Mouse (Mus musculus) midbrain, embryonic 15.5 days (tissue): ENCODE data around the gene Aanat. TPM values are rescaled to one million over a fixed set of nuclear protein-coding genes. Genes with fewer than 3 reads are reported as not detected.
"Not testable (repeated sequence)": the region's sequence is repeated elsewhere in the genome, so short reads cannot be mapped to it uniquely, and the experiment has no call there.

Source experiments
- ATAC-seq: fragments of 200-750 bp; cut with Nextera tagmentation; replicated peaks from 2 replicates; pipeline ENCODE4 v1.8.0; 2017; ENCODE audit warnings: moderate TSS enrichment
- H3K27ac ChIP-seq: fragments of 300-500 bp; sonication (generic); 2 replicates; pipeline ENCODE4 v1.5.1; 2015; ENCODE audit warnings: mild to moderate bottlenecking, inconsistent platforms
- H3K27me3 ChIP-seq: fragments of 300-500 bp; sonication (generic); replicated peaks from 2 replicates; pipeline ENCODE4 v1.6.1; 2015; ENCODE audit warnings: inconsistent platforms
- H3K36me3 ChIP-seq: fragments of 300-500 bp; sonication (generic); replicated peaks from 2 replicates; pipeline ENCODE4 v1.6.1; 2015; ENCODE audit warnings: inconsistent platforms
- H3K4me1 ChIP-seq: fragments of 300-500 bp; sonication (generic); 2 replicates; pipeline ENCODE4 v1.6.1; 2015; ENCODE audit warnings: inconsistent platforms
- H3K4me2 ChIP-seq: fragments of 300-500 bp; sonication (generic); 2 replicates; pipeline ENCODE4 v1.6.1; 2015; ENCODE audit warnings: inconsistent platforms, mild to moderate bottlenecking, moderate library complexity
- H3K4me3 ChIP-seq: fragments of 300-500 bp; sonication (generic); 2 replicates; pipeline ENCODE4 v1.5.1; 2015; ENCODE audit warnings: mild to moderate bottlenecking, inconsistent platforms
- H3K9ac ChIP-seq: fragments of 300-500 bp; sonication (generic); 2 replicates; pipeline ENCODE4 v1.6.1; 2015; ENCODE audit warnings: mild to moderate bottlenecking, inconsistent platforms
- H3K9me3 ChIP-seq: fragments of 300-500 bp; sonication (generic); 2 replicates; pipeline ENCODE4 v1.6.1; 2016; ENCODE audit warnings: inconsistent platforms
- WGBS: fragments of 180-500 bp; shearing (Covaris S2); methylation state at CpG from one replicate; pipeline ENCODE4 v1.1.7; 2015; ENCODE audit warnings: mixed read lengths; 5-methylcytosine and 5-hydroxymethylcytosine counted together
- polyA plus RNA-seq: library from polyadenylated mRNA; unstranded; fragments of >200 nt; fragmentation: Nextera tagmentation; extraction: Ambion mirVana; gene quantifications from 2 replicates; pipeline ENCODE4 v1.2.1, GENCODE M21; 2015

Gene Aanat
- polyA plus RNA-seq, 1 experiment from 2014 or later, result 0.45 TPM

GRCm38 (mm10) chr11:116596766-116597165 lies 10.5 kb downstream of the Aanat start:
- 90% methylated on average over 19 of the region's 19 CpGs for WGBS
- H3K4me3 ChIP-seq, result no peak overlapping the region
- peaks cover 9% of the 10 kb centered on the region; the same call in 1 of the 2 replicates for H3K4me1 ChIP-seq
- H3K4me2 ChIP-seq, result no peak overlapping the region
- no peak overlapping the region for H3K9ac ChIP-seq
- H3K27me3 ChIP-seq, result no peaks in the 10 kb centered on the region
- H3K36me3 ChIP-seq, result no peaks in the 10 kb centered on the region
- ATAC-seq, result no peak
- H3K27ac ChIP-seq, result no peak overlapping the region
- no peaks in the 10 kb centered on the region for H3K9me3 ChIP-seq

- WGBS, result 78% methylated on average over 8 of the region's 8 CpGs
Observed at GRCm38 (mm10) chr11:116598193-116598592, 12.0 kb downstream of the Aanat start.

GRCm38 (mm10) chr11:116599230-116599629 lies 13.0 kb downstream of the Aanat start:
- H3K9me3 ChIP-seq, result no peaks in the 10 kb centered on the region
- H3K36me3 ChIP-seq, result no peaks in the 10 kb centered on the region
- no peak for ATAC-seq
- no peak overlapping the region for H3K4me2 ChIP-seq
- WGBS, result 90% methylated on average over 15 of the region's 15 CpGs
- no peaks in the 10 kb centered on the region for H3K27me3 ChIP-seq
- no peak overlapping the region for H3K27ac ChIP-seq
- no peak overlapping the region for H3K4me3 ChIP-seq
- no peaks in the 10 kb centered on the region for H3K4me1 ChIP-seq
- H3K9ac ChIP-seq, result no peak overlapping the region

More at GRCm38 (mm10) chr11:116598193-116598592, 12.0 kb downstream of the Aanat start:
- H3K9ac ChIP-seq, result no peak overlapping the region
- H3K4me1 ChIP-seq, result 0 out of 2 replicates have a peak, but pooled peaks cover 3% of the 10 kb centered on the region
- no peak overlapping the region for H3K4me2 ChIP-seq
- H3K9me3 ChIP-seq, result no peaks in the 10 kb centered on the region
- ATAC-seq, result no peak
- H3K27me3 ChIP-seq, result no peaks in the 10 kb centered on the region
- H3K36me3 ChIP-seq, result no peaks in the 10 kb centered on the region
- no peak overlapping the region for H3K4me3 ChIP-seq
- no peak overlapping the region for H3K27ac ChIP-seq

GRCm38 (mm10) chr11:116601166-116601565 lies 14.9 kb downstream of the Aanat start:
- WGBS, result 92% methylated on average over 8 of the region's 8 CpGs
- no peaks in the 10 kb centered on the region for H3K9me3 ChIP-seq
- no peak overlapping the region for H3K9ac ChIP-seq
- no peaks in the 10 kb centered on the region for H3K4me1 ChIP-seq
- no peak overlapping the region for H3K4me2 ChIP-seq
- H3K27ac ChIP-seq, result no peak overlapping the region
- no peak for ATAC-seq
- no peaks in the 10 kb centered on the region for H3K36me3 ChIP-seq
- H3K27me3 ChIP-seq, result no peaks in the 10 kb centered on the region
- no peak overlapping the region for H3K4me3 ChIP-seq

GRCm38 (mm10) chr11:116602043-116602442 lies 15.8 kb downstream of the Aanat start:
- no peak for ATAC-seq

GRCm38 (mm10) chr11:116603339-116603738 lies 17.1 kb downstream of the Aanat start:
- Histone ChIP-seq H3K4me1 (no peaks in the 10 kb centered on the region), H3K4me3 (no peak overlapping the region), H3K9me3 (no peaks in the 10 kb centered on the region), H3K4me2 (no peak overlapping the region), H3K27me3 (no peaks in the 10 kb centered on the region), H3K36me3 (no peaks in the 10 kb centered on the region), H3K9ac (no peak overlapping the region), H3K27ac (no peak overlapping the region)
- ATAC-seq, result no peak
- 92% methylated on average over 10 of the region's 10 CpGs for WGBS

More at GRCm38 (mm10) chr11:116602043-116602442, 15.8 kb downstream of the Aanat start:
- 88% methylated on average over 8 of the region's 8 CpGs for WGBS
- no peak overlapping the region for H3K27ac ChIP-seq
- H3K9me3 ChIP-seq, result no peaks in the 10 kb centered on the region
- H3K4me2 ChIP-seq, result no peak overlapping the region
- H3K4me1 ChIP-seq, result no peaks in the 10 kb centered on the region
- no peak overlapping the region for H3K4me3 ChIP-seq
- no peak overlapping the region for H3K9ac ChIP-seq
- H3K27me3 ChIP-seq, result no peaks in the 10 kb centered on the region
- no peaks in the 10 kb centered on the region for H3K36me3 ChIP-seq

- no peaks in the 10 kb centered on the region for H3K36me3 ChIP-seq
- no peak overlapping the region for H3K27ac ChIP-seq
- H3K27me3 ChIP-seq, result no peaks in the 10 kb centered on the region
- H3K4me1 ChIP-seq, result no peaks in the 10 kb centered on the region
- 90% methylated on average over 12 of the region's 12 CpGs for WGBS
- H3K9me3 ChIP-seq, result no peaks in the 10 kb centered on the region
- H3K4me2 ChIP-seq, result no peak overlapping the region
- no peak overlapping the region for H3K9ac ChIP-seq
- H3K4me3 ChIP-seq, result no peak overlapping the region
- no peak for ATAC-seq
Observed at GRCm38 (mm10) chr11:116604097-116604496, 17.9 kb downstream of the Aanat start.

GRCm38 (mm10) chr11:116607717-116608116 lies 21.5 kb downstream of the Aanat start:
- no peaks in the 10 kb centered on the region for H3K9me3 ChIP-seq
- no peak for ATAC-seq

GRCm38 (mm10) chr11:116609965-116610630 lies 23.9 kb downstream of the Aanat start:
- no peak overlapping the region for H3K27ac ChIP-seq
- H3K4me2 ChIP-seq, result no peak overlapping the region
- H3K9me3 ChIP-seq, result no peaks in the 10 kb centered on the region
- H3K27me3 ChIP-seq, result no peaks in the 10 kb centered on the region
- H3K4me1 ChIP-seq, result no peaks in the 10 kb centered on the region
- no peak overlapping the region for H3K9ac ChIP-seq
- no peaks in the 10 kb centered on the region for H3K36me3 ChIP-seq
- WGBS, result 87% methylated on average over 15 of the region's 15 CpGs
- ATAC-seq, result no peak
- H3K4me3 ChIP-seq, result no peak overlapping the region

More at GRCm38 (mm10) chr11:116607717-116608116, 21.5 kb downstream of the Aanat start:
- no peak overlapping the region for H3K27ac ChIP-seq
- no peak overlapping the region for H3K4me3 ChIP-seq
- H3K4me2 ChIP-seq, result no peak overlapping the region
- no peaks in the 10 kb centered on the region for H3K4me1 ChIP-seq
- no peaks in the 10 kb centered on the region for H3K27me3 ChIP-seq
- H3K36me3 ChIP-seq, result no peaks in the 10 kb centered on the region
- WGBS, result 94% methylated on average over 3 of the region's 3 CpGs
- no peak overlapping the region for H3K9ac ChIP-seq

- H3K36me3 ChIP-seq, H3K9ac ChIP-seq, ATAC-seq, H3K4me2 ChIP-seq, H3K27ac ChIP-seq, H3K4me1 ChIP-seq, H3K27me3 ChIP-seq, H3K9me3 ChIP-seq, H3K4me3 ChIP-seq: not testable (repeated sequence)
- WGBS, result 91% methylated on average over 9 of the region's 9 CpGs
Observed at GRCm38 (mm10) chr11:116611168-116611567, 24.9 kb downstream of the Aanat start.

- H3K9ac ChIP-seq, result no peak overlapping the region
- H3K36me3 ChIP-seq, result no peaks in the 10 kb centered on the region
- no peaks in the 10 kb centered on the region for H3K27me3 ChIP-seq
- no peak for ATAC-seq
- 93% methylated on average over 9 of the region's 9 CpGs for WGBS
- no peak overlapping the region for H3K27ac ChIP-seq
- H3K9me3 ChIP-seq, result no peaks in the 10 kb centered on the region
- no peak overlapping the region for H3K4me2 ChIP-seq
- H3K4me3 ChIP-seq, result no peak overlapping the region
- no peaks in the 10 kb centered on the region for H3K4me1 ChIP-seq
Observed at GRCm38 (mm10) chr11:116611883-116612282, 25.7 kb downstream of the Aanat start.

GRCm38 (mm10) chr11:116612554-116612953 lies 26.3 kb downstream of the Aanat start:
- H3K4me2 ChIP-seq, result no peak overlapping the region
- H3K27me3 ChIP-seq, result no peaks in the 10 kb centered on the region
- no peak overlapping the region for H3K4me3 ChIP-seq
- 86% methylated on average over 1 of the region's 1 CpGs for WGBS
- ATAC-seq, result no peak
- H3K9ac ChIP-seq, result no peak overlapping the region
- H3K27ac ChIP-seq, result no peak overlapping the region
- H3K9me3 ChIP-seq, result no peaks in the 10 kb centered on the region
- no peaks in the 10 kb centered on the region for H3K4me1 ChIP-seq
- no peaks in the 10 kb centered on the region for H3K36me3 ChIP-seq

GRCm38 (mm10) chr11:116613234-116613633 lies 27.0 kb downstream of the Aanat start:
- Histone ChIP-seq H3K4me3 (no peak overlapping the region), H3K4me1 (no peaks in the 10 kb centered on the region), H3K27ac (no peak overlapping the region), H3K4me2 (no peak overlapping the region), H3K9ac (no peak overlapping the region), H3K27me3 (no peaks in the 10 kb centered on the region), H3K36me3 (no peaks in the 10 kb centered on the region), H3K9me3 (no peaks in the 10 kb centered on the region)
- 92% methylated on average over 6 of the region's 6 CpGs for WGBS
- ATAC-seq, result no peak
